Mouse (Mus musculus) forebrain, embryonic 14.5 days (tissue): ENCODE data around the gene Bpifb5. TPM values are rescaled to one million over a fixed set of nuclear protein-coding genes. Genes with fewer than 3 reads are reported as not detected.
"Not testable (repeated sequence)": the region's sequence is repeated elsewhere in the genome, so short reads cannot be mapped to it uniquely, and the experiment has no call there.

Experiments used
- ATAC-seq: fragments of 200-750 bp; cut with Nextera tagmentation; 2 replicates; pipeline ENCODE4 v1.8.0; 2017; ENCODE audit warnings: mild to moderate bottlenecking, moderate library complexity
- DNase-seq: peaks from one replicate; pipeline ENCODE4 v3.0.0-alpha.2; 2015; ENCODE audit warnings: low spot score
- H3K27ac ChIP-seq: fragments of 300-500 bp; sonication (generic); 2 replicates; pipeline ENCODE4 v1.5.1; 2014; ENCODE audit warnings: low read depth, mild to moderate bottlenecking, control low read depth, low read length, moderate library complexity
- H3K27me3 ChIP-seq: fragments of 300-500 bp; sonication (generic); replicated peaks from 2 replicates; pipeline ENCODE4 v1.6.1; 2014; ENCODE audit warnings: low read length, control low read depth, mixed read lengths; ENCODE audit not compliant: control insufficient read depth, insufficient read depth
- H3K36me3 ChIP-seq: fragments of 300-500 bp; sonication (generic); 2 replicates; pipeline ENCODE4 v1.6.1; 2014; ENCODE audit warnings: low read length, control low read depth; ENCODE audit not compliant: control insufficient read depth, insufficient read depth
- H3K4me1 ChIP-seq: fragments of 300-500 bp; sonication (generic); 2 replicates; pipeline ENCODE4 v1.6.1; 2014; ENCODE audit warnings: antibody characterized with exemption, low read length, control low read depth; ENCODE audit not compliant: control insufficient read depth, insufficient read depth
- H3K4me2 ChIP-seq: fragments of 300-500 bp; sonication (generic); 2 replicates; pipeline ENCODE4 v1.6.1; 2014; ENCODE audit warnings: mild to moderate bottlenecking, control low read depth, low read length
- H3K4me3 ChIP-seq: fragments of 300-500 bp; sonication (generic); 2 replicates; pipeline ENCODE4 v1.5.1; 2014; ENCODE audit warnings: low read depth, low read length, control low read depth
- H3K9ac ChIP-seq: fragments of 300-500 bp; sonication (generic); 2 replicates; pipeline ENCODE4 v1.6.1; 2014; ENCODE audit warnings: mild to moderate bottlenecking, low read length, control low read depth, moderate library complexity
- H3K9me3 ChIP-seq: fragments of 300-500 bp; sonication (generic); replicated peaks from 2 replicates; pipeline ENCODE4 v1.6.1; 2016; ENCODE audit warnings: low read length, control low read depth, mixed read lengths; ENCODE audit not compliant: control insufficient read depth
- WGBS: fragments of 180-500 bp; shearing (Covaris S2); extraction: QIAGEN DNeasy Blood & Tissue Kit; methylation state at CpG from one replicate; pipeline ENCODE4 v1.1.7; 2014; 5-methylcytosine and 5-hydroxymethylcytosine counted together
- polyA plus RNA-seq: library from polyadenylated mRNA; unstranded; fragments of >200 nt; fragmentation: Nextera tagmentation; extraction: Ambion mirVana; gene quantifications from 2 replicates; pipeline ENCODE4 v1.2.1, GENCODE M21; 2014

Bpifb5 gene
- polyA plus RNA-seq = 0.22 and 0.51 TPM in 2 replicates

DNA sequence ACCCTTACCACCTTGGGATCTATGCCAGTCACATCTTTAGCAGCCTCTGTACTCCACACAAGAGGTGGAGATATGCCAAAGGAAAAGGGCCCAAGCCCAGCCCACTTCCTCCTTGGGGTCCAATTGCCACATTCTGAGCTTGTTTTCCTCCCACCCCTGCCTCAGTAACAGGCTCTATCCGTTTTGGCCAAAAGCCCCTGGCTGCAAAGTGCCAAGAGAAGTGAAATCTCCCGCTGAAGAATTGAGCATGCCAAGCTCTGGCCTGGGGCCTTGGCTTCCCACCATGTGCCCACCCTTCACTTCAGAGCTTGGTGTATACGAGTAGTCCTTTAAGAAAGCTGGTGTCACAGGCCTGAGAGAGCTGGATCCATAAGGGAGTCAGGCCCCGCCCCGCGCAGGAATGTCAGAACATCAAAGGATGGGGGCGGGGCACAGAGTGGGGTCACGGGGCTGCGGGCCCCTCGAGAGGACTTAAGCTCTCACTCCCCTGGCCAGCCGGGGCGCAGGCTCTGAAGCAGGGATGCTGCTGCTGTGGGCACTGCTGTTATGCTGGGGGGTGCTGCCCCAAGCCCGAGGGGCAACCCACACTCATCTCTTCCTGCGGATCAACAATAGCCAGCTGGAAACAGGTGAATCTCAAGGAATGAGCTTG, at the start of gene Bpifb5:
Bpifb5 (plus strand) TSS at position 478 of the 652 bp plus-strand sequence.
- peak within 1 kb of the TSS; percentile 24; the same call in 1 of the 2 replicates for H3K4me2 ChIP-seq
- H3K9me3 ChIP-seq = no peaks in the 10 kb centered on the region
- no peaks in the 10 kb centered on the region for H3K36me3 ChIP-seq
- ATAC-seq (peak; percentile 88), DNase-seq (peak; percentile 91)
- no peak within 1 kb of the TSS for H3K4me3 ChIP-seq
- 6% methylated on average over 14 of the region's 14 CpGs for WGBS
- H3K9ac ChIP-seq = no peak within 1 kb of the TSS
- H3K27me3 ChIP-seq = no peaks in the 10 kb centered on the region
- H3K4me1 ChIP-seq = peaks cover 9% of the 10 kb centered on the region
- H3K27ac ChIP-seq = no peak within 1 kb of the TSS

DNA sequence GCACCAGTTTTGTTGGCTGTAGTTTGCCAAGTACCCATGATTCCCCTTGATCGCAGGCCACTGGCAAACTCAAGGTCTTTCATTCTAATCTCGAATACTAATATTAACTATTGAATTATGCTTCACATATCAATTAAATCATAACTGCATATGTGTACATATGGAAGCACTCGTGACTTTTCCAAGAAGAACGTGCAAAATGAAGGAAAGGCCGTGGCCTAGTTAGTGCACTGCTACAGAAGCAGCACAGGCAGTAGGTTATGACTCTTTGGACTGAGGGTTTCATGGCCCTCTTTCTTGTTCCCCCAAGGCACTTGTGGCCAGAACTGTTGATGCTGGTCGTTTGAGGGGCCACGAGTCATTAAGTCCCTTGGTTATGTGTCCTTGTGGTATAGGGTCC, 41.6 kb upstream of the Bpifb5 start:
- H3K27ac ChIP-seq, H3K4me1 ChIP-seq, H3K4me2 ChIP-seq, H3K36me3 ChIP-seq, H3K4me3 ChIP-seq, DNase-seq, H3K9me3 ChIP-seq, H3K27me3 ChIP-seq, ATAC-seq, H3K9ac ChIP-seq: not testable (repeated sequence)
- WGBS = 83% methylated on average over 7 of the region's 7 CpGs

DNA sequence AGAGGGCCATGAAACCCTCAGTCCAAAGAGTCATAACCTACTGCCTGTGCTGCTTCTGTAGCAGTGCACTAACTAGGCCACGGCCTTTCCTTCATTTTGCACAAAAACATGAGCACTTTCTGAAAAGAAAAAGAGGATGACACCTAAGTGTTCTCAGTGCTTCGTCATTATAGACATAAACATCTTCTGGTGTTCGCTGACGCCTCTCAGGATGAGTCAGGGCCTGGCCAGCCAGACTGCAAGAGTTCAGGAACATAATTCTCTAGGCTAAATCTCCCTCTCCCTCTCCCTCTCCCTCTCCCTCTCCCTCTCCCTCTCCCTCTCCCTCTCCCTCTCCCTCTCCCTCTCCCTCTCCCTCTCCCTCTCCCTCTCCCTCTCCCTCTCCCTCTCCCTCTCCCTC, 40.5 kb upstream of the Bpifb5 start:
- not testable (repeated sequence) for H3K4me3 ChIP-seq, H3K27me3 ChIP-seq, H3K9me3 ChIP-seq, H3K4me1 ChIP-seq, H3K27ac ChIP-seq, DNase-seq, H3K9ac ChIP-seq, H3K4me2 ChIP-seq, ATAC-seq, H3K36me3 ChIP-seq
- 82% methylated on average over 4 of the region's 4 CpGs for WGBS

DNA sequence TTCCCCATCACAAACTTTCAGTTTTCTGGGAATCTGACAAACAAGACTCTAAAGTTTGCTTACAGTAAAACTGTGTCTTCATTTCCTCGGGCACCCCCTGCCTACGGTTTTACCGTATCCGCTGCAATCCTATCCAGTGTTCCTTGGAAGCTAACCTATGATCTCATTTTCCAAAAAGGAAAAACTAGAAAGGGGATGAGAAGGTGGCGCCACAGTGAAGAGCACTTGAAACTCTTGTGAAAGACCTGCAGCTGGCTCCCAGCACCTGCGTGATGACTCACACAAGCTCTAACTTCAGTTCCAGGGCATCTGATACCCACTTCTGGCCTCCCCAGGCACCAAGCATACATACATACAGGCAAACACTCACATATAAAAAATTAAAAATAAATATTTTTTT, 38.2 kb upstream of the Bpifb5 start:
- Histone ChIP-seq H3K4me3 (no peak overlapping the region), H3K27me3 (no peaks in the 10 kb centered on the region), H3K9me3 (no peaks in the 10 kb centered on the region), H3K9ac (no peak overlapping the region), H3K4me1 (no peaks in the 10 kb centered on the region), H3K4me2 (no peak overlapping the region), H3K36me3 (no peaks in the 10 kb centered on the region), H3K27ac (no peak overlapping the region)
- ATAC-seq (no peak), DNase-seq (no peak)
- whole genome bisulfite sequencing = 87% methylated on average over 6 of the region's 6 CpGs

DNA sequence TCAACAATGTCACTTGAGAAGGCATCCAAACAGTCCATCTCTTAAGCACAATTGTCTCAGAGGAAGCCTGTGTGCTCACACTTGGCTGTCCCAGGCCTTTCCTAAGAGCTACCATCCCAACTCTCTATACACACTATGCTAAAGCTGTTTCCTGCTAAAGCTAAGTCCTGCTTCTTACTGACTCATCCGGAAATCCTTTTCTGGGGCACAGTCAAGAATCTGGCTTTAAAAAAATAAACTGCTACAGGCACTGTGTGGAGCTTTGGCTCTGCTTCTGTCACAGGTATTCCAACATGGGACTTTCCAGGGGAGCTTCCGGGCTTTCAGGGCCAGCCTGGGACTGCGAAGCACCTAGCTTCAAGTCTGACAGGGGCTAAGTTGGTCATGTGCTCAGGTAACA, 37.8 kb upstream of the Bpifb5 start:
- Histone ChIP-seq H3K9me3 (no peaks in the 10 kb centered on the region), H3K36me3 (no peaks in the 10 kb centered on the region), H3K4me3 (no peak overlapping the region), H3K4me1 (no peaks in the 10 kb centered on the region), H3K27ac (no peak overlapping the region), H3K27me3 (no peaks in the 10 kb centered on the region), H3K4me2 (no peak overlapping the region), H3K9ac (no peak overlapping the region)
- no peak for DNase-seq
- 87% methylated on average over 3 of the region's 3 CpGs for WGBS
- no peak for ATAC-seq

DNA sequence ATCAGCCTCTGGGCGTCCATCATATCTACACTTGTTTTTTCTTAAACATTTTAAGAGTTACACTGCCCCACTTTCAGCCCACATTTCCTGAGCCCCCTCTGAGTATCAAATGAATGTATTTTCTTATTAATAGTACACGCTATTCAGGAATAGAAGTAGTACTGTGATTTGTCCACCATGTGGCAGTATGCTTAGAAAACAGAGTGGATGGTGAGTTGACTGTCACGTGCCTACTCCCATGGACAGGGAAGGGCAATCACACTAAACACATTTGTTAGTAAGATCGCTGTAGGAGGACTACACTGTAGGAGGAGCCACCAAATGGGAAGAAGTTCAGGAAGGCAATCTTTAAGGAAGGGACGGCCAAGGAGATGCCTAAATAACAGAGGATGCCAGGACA, 36.1 kb upstream of the Bpifb5 start:
- ATAC-seq (no peak), DNase-seq (peak; percentile 17)
- no peaks in the 10 kb centered on the region for H3K36me3 ChIP-seq
- no peaks in the 10 kb centered on the region for H3K9me3 ChIP-seq
- no peak overlapping the region for H3K9ac ChIP-seq
- H3K27me3 ChIP-seq = no peaks in the 10 kb centered on the region
- no peak overlapping the region for H3K4me2 ChIP-seq
- 44% methylated on average over 5 of the region's 5 CpGs for WGBS
- H3K27ac ChIP-seq = no peak overlapping the region
- no peak overlapping the region for H3K4me3 ChIP-seq
- no peaks in the 10 kb centered on the region for H3K4me1 ChIP-seq

DNA sequence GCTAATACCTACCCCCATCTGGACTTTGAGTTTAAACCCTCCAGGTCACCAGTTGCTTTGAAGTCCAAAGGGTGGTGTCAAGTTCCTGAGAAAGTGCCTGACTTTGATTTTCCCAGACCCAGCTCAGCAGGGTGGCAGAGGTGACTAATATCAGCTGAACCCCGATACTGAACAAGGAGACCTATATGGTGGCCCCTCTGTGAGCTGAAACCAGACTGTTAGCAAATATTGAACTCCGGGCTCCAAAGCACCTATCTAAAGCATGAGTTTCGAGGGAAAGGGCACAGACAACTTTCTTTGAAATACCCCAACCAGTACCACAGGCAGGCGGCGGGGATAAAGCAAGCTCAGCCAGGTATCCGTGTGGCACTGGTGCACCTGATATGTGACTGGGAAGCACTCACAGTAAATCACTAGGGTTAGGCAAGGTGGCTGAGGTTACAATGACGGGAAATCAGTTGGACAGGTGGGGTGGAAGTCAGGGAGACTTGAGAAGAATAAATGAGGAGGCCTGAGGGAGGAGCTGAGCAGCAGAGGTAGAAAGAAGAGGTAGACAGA, 33.6 kb upstream of the Bpifb5 start:
- H3K9me3 ChIP-seq = no peaks in the 10 kb centered on the region
- no peaks in the 10 kb centered on the region for H3K27me3 ChIP-seq
- H3K27ac ChIP-seq = no peak overlapping the region
- H3K36me3 ChIP-seq = no peaks in the 10 kb centered on the region
- DNase-seq (no peak), ATAC-seq (no peak)
- H3K9ac ChIP-seq = no peak overlapping the region
- 82% methylated on average over 7 of the region's 7 CpGs for WGBS
- no peaks in the 10 kb centered on the region for H3K4me1 ChIP-seq
- no peak overlapping the region for H3K4me3 ChIP-seq
- H3K4me2 ChIP-seq = no peak overlapping the region

DNA sequence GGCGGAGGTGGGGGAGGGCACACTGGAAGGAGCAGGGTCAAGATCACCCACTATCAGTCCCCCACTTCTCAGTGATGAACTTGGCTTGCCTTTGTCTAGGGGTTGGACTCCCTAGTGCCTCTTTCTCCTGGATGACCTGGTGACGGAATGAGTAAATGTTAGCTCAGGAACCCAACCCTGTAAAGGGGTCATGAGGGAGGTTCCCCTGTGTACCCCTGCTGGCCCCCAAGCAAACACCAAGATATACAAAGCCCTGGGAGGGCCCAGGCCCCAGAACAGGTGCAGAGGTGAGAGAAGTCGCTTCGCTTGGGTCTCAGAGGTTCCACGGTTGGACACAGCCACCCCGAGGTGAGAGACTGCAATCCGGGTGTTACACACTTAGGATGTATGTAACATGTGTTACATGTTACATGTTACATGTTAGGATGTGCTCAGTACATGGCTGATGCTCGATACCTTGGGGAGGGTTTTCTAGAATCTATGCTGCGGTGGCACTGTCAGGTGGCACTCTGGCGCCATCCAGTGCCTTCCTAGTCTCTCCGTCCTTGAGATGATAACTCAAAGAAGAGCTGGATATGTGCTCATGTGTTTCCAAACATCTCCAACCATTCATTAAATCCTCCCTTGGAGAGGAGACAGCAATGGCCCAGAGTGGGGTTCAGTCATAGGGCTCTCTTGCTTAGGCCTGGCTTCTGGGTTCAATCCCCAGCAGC, 32.8 kb upstream of the Bpifb5 start, which contains the start of gene Bpifb1:
Bpifb1 (plus strand) TSS at position 273 of the 713 bp plus-strand sequence.
- H3K9ac ChIP-seq = no peak within 1 kb of the TSS
- H3K27ac ChIP-seq = no peak within 1 kb of the TSS
- H3K36me3 ChIP-seq = no peaks in the 10 kb centered on the region
- H3K4me2 ChIP-seq = no peak within 1 kb of the TSS
- H3K27me3 ChIP-seq = no peaks in the 10 kb centered on the region
- ATAC-seq = no peak
- 86% methylated on average over 11 of the region's 11 CpGs for WGBS
- no peaks in the 10 kb centered on the region for H3K9me3 ChIP-seq
- DNase-seq = no peak
- no peak within 1 kb of the TSS for H3K4me3 ChIP-seq
- no peaks in the 10 kb centered on the region for H3K4me1 ChIP-seq

DNA sequence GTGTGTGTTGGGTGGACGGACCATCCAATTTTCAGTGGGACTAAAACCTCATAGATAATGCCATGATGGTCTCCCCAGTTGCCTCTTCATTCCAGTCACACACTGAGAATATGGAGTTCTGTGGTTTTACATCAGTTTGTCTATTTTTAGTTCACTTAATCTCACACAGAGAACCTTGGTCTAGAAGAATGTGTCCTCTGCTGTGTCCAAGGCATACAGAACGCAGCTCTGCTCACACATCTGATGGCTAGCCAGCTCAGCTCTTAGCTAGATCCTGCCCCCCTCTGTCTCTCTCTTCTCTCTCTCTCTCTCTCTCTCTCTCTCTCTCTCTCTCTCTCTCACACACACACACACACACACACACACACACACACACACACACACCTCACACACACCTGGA, 31.4 kb upstream of the Bpifb5 start:
- no peak overlapping the region for H3K4me3 ChIP-seq
- H3K27me3 ChIP-seq = no peaks in the 10 kb centered on the region
- ATAC-seq = no peak

More for the DNA sequence above, 31.4 kb upstream of the Bpifb5 start:
- Histone ChIP-seq H3K9me3 (no peaks in the 10 kb centered on the region), H3K9ac (no peak overlapping the region), H3K4me2 (no peak overlapping the region), H3K27ac (no peak overlapping the region), H3K36me3 (no peaks in the 10 kb centered on the region), H3K4me1 (no peaks in the 10 kb centered on the region)
- no peak for DNase-seq
- WGBS = 87% methylated on average over 2 of the region's 2 CpGs
